Mouse (Mus musculus) cerebellum, adult 2 months (tissue): ENCODE data around the gene Sgta.

Source experiments
- CTCF ChIP-seq: fragments of 200-500 bp; IDR thresholded peaks from 2 replicates; pipeline ENCODE4 v1.5.1; 2011; ENCODE audit warnings: low read depth, mild to moderate bottlenecking, control low read depth, low read length, moderate library complexity, borderline replicate concordance; ENCODE audit not compliant: insufficient read depth
- POLR2A ChIP-seq: fragments of 200-500 bp; IDR thresholded peaks from 2 replicates; pipeline ENCODE4 v1.6.1; 2011; ENCODE audit warnings: low read length, control low read depth, borderline replicate concordance; ENCODE audit not compliant: insufficient read depth

DNA sequence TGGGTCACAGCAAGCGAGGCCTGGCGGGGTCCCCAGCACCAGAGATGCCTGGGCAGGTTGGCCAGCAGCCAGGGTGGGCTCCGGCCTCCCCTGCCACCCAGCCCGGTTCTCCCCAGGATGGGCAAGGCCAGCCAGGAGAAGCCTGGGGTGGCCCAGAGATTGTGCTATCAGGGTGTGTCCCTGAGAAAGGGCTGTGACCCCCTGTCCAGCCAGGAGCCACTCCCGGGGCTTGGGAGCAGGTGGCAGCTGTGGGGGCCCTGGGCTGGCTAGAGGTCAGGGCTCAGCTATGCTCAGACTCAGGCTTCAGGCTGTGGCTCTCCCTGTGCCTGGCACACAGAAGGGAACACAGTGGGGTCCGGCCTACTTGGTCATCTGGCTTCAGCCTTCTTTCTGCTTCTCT is 40.3 kb downstream of the Sgta start:
- TF ChIP-seq CTCF = no peak
- TF ChIP-seq POLR2A = no peak
